Mouse (Mus musculus) ES-CJ7 (cell line): ENCODE results near the gene Mrps30.
"Not testable (repeated sequence)": the region's sequence is repeated elsewhere in the genome, so short reads cannot be mapped to it uniquely, and the experiment has no call there.

Experiments
- DNase-seq: peaks from one replicate; pipeline ENCODE4 v3.0.0; 2011; ENCODE audit warnings: low read depth, low spot score

Mrps30 gene

DNA sequence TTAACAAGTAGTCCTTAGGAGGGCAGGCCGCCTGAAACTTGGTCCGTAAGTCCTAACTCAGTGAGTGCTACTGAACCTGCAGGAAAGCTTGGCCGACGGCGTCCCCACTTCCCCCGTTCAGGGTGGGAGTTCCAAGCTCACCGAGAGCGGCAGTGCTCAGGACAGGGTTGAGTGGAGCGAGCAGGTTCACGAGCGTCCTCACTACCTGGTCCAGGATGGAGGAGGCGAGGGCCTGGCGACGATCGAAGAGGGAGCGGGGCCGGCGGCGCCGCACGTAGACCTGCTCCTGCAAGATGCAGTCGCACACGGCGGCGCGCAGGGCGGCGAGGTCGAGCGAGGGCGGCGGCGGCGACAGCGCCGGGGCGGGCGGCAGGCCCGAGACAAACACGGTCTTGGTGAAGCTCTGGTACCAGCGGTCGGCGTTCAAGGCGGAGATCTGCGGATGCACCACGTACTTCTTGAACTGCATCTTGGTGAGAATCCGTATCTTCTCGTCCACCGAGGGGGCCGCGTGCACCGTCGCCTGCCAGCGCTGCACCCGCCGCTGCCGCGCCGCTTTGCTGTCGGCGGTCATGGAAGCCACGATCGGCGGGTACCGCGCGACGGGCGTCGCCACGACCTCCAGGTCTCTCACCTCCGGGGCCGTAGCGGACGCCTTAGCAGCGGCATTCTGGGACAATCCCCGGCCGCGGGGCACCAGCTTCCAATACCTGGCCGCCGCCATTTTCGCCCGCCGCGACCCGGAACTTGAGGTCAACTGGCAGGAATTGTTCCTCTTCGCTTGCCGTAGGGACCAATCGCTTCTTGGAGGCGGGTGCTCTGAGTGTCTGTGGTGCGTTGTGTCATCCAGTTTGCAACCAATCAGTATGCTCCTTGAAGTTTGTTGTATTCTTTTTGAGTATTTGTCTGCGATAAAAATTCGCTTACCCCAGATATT lies at the start of gene Mrps30, which contains the start of gene B430218F22Rik:
Mrps30 (minus strand) TSS at position 742 of the 937 bp plus-strand sequence.
B430218F22Rik (plus strand) TSS at position 120 of the 937 bp plus-strand sequence.
- DNase-seq: peak; percentile 98

DNA sequence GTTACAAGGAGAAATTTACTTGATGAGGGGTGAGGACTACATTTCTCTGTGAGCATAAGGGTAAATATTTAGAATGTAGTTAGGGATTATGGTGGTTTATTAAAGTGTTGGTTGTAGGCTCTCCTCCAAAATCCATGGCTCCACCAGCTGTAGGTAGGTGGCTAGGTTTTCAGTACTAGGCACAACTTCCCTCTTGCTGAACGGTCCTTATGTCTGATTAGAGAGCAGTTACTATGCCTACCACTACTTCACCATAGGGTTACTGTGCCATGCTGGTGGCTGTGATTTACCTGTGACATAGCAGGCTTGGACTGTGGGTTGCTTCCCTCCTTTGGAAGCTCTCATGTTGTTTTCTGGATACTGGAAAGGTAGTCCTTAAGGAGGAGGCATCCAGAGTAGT lies 33.8 kb upstream of the Mrps30 start:
- DNase-seq: no peak

DNA sequence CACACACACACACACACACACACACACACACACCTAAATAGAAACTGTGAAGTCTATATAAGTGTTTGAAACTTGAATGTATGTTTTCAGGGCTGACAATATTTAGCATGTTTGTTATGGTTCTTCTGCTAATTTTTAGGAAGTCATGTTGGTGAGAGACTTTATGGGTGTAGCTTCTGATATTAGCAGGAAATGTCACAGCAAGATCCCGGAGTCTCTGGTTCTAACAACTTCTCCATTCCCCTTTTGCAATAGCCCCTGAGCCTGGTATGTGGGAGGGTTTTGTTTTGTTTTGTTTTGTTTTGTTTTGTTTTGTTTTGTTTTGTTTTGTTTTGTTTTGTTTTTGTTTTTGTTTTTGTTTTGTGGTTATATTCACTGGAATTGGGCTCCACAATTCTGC lies 33.4 kb upstream of the Mrps30 start:
- DNase-seq: no peak

DNA sequence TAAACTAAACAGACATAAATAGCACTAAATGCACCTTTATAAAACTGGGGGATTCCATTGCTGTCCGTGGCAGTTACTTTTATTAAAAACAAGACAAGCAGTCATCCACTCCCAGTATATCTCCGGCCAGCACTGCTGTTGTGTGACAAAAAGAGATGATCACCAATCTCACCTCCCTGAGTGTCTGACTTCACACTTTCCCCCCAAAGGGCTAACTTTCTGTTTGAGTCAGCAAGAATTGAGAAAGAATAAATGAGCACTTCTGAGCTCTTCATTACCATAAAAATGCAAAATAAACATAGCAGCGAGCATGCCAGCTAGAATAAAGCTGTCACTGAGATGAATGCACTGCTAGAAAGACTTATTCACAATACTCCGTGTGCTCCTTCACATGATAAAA lies 31.1 kb upstream of the Mrps30 start:
- no peak for DNase-seq

DNA sequence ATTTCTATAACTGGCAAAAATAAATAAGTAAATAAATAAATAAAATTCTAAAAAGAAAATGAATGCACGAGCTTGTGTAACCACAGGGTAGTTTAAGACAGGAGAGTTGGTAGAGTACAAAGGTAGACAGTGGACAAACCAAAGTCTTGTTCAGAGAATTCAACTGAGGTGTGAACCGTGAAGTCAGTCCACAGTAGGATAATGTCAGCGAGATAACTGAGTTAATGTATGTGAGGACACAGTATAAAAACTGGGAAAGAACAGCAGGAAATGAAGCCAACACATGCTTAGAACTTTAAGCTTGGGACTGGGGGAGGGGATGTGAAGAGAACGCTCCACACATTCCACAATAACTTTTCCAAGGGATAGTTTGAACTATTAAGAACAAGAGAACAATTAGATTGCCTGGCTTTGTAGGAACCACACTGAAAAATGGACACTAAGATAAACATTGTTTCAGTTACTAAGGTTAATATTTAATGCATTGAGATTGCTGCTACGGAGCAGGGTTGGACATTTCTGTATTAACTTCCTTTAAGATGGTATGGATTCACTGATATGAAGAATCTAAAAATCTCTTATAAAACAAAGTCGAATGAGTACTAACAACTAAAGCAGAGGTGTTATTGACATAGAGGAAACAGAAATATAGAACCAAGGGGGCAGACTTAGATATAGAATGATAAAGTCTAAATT lies 24.4 kb upstream of the Mrps30 start:
- no peak for DNase-seq

DNA sequence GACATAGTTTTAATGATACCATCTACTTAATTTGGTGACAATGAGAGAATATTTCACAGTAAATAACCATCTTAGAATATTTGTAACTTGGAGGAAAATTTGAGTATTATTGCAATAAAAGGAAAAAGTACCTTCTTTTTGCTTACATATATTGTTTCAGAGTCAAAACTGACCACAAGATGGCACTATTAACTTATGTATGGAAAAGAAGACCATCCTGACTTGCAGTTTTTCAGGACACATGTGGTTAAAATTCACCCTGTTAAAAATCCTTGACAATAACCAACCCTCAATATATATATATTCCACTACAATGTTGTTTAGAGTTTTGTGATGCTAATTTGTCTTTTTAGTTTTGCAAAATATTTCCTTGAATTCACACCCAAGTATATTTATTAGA lies 16.5 kb upstream of the Mrps30 start:
- peak; percentile 47 for DNase-seq

DNA sequence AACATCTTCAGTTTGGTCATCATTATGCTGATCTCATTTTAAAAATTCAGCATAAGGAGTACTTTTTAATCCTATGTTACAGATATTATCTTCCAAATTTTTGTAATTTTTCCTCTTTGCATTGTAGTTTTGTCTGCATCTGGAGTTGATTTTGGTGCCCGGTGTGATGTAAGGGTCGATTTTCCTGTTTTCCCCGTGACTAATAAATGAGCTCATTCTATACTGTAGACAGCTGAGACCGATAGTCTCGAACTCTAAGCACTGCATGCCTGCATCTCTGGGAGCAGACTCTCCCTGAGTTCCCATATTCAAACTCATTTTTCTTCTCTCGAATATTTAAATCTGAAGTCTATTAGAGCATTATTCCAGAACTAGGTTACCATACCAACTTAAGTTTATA lies 13.3 kb upstream of the Mrps30 start:
- no peak for DNase-seq

DNA sequence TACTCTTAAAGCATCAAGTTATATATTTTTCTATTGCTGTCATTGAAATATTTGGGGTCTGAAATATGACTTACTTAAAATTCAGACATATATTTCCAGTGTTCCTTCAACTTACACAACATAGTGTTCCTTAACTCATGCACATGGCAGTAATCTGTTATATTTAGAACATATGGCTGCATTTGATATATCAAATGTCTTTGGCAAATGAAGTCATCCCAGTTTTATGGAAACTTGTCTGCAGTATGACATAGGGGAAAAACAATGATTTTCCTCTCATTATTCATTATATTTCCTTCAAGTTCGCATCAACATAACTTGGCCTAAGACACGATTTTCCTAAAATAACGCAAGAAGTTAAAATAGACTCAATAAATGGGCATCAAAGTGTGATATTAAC lies 8.8 kb upstream of the Mrps30 start:
- DNase-seq: no peak

DNA sequence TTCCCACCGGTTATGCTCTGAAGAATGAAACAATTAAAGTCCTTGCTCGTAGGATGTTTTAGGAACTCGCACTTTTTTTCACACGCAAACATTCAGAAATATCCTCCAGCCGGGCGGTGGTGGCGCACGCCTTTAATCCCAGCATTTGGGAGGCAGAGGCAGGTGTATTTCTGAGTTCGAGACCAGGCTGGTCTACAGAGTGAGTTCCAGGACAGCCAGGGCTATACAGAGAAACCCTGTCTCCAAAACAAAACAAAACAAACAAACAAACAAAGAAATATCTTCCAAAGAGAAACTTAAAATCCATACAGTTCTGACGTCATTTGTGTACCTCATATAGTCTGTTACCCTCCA lies 373 bp upstream of the Mrps30 start:
- DNase-seq: not testable (repeated sequence)

DNA sequence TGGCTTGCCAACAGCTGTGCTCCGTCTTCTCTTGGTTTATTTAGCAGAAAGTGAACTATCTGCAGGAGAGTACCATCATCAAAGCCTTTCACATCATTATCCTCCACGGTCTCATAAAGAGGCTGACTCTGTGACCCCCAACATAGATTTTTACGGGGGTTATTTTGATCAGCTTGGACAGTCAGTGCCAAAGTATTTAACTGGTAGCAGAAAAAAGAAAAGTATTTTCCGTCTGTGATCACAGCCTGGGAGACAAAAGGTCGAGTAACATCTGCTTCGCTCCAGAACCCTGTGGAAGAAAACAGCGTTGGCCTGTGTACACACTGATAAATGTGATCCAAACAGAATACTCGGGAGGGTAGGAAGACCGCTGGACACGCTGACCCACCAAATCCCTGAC lies 6.7 kb downstream of the Mrps30 start:
- DNase-seq: no peak

DNA sequence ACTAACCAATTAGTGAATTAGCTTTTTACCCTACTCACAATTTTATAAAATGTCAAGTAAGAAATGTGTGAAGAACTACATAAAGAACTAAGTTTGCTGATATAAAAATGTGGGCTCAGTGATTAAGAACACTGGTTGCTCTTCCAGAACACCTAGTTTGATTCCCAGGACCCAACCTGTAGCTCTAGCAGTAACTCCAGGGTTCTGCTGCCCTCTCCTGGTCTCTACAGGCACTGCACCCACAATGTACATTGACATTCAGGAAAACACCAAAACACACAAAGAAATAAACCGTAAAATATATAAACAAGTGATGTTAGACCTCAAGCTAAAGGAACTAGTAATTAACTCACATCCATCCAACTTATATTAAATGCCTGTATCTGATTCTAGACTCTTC lies 7.9 kb downstream of the Mrps30 start:
- DNase-seq: peak; percentile 67

DNA sequence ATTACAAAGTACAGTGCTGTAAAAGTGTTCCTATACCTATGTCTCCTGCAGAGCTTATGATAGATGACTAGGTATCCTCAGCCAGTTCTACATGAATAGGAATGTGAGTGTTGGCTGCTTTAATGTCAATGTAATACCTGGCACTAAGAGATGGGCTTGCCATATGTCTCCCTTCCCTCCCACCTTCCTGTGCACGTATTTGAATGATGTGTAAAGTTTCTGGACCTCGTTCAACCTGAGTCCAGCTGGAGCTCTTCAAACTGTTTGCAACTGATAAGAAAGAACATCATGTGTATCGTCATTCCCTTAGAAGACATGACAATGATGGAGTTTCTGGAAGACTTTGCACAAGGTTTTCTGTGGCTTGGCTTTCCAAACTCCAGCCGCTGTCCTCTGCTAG lies 14.2 kb downstream of the Mrps30 start:
- DNase-seq: no peak

DNA sequence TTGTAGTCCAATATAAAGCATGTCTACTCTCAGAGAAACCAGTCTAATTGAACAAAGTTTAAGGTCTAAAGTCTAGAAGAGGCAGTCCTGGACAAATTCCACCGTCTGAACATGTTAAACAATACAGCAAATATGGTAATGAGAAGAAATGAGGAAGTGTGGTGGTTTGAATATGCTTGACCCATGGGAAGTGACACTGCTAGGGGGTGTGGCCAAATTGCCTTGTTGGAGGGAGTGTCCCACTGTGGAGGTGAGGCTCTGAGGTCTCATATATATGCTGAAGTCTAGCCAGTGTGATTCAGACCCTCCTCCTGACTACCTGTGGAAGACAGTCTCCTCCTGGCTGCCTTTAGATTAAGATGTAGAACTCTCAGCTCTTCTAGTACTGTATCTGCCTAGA lies 21.3 kb downstream of the Mrps30 start:
- no peak for DNase-seq

DNA sequence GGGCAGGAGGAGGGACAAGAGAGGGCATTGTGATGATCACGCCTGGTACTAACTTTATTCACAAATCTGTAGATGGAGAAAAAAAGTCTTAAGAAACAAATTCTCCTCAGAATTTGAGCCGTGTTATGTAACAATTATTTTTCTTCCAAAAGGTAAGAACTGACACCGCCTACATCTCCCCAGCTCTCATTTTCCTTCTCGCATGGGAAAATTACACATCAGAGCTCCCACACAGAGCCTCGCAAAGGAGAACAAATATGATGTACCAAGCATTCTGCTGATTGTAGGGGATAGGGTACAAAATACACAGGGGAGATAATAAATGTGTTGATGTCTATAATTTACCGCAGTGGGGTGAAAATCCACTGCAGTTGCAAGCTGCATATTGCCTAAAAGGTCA lies 23.7 kb downstream of the Mrps30 start:
- no peak for DNase-seq

DNA sequence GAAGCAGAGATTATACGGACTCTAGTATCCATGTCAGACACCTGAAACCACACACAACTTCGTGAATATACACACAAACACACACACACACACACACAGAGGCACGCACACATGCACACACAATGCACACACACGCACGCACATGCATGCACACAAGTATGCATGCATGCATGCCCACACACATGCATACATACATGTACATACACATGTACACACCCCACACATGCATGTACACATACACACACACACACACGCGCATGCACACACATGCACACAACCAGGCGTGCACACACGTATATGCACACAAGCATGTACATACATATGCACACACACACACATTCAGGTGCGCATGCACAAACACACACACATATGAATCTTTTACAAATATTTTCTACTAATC lies 36.2 kb downstream of the Mrps30 start:
- DNase-seq: no peak

DNA sequence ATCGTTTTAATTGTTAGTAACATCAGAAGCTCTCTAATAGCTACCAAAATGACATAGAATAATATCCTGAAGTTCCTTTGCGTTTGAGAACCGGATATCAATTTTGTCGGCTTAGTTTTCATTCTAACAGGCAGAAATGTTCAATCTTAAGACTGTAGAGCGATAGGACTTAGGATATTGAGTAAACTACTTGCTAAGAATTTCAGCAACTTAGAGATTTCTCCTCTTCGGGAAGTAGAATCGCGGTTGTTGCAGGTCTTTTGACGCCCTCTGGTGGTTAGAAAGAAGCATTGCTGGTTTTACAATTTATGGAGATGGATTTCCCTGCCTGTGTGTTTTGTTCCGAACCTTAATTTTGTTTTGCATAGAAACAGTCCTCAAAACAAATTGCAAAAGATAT lies 36.8 kb downstream of the Mrps30 start:
- peak; percentile 63 for DNase-seq
